Mouse (Mus musculus) CH12.LX (cell line): ENCODE data around the gene B4galt3. TPM values are rescaled to one million over a fixed set of nuclear protein-coding genes. Genes with fewer than 3 reads are reported as not detected.

ENCODE experiments used
- DNase-seq: peaks from one replicate; pipeline ENCODE4 v3.0.0-alpha.2; 2013; ENCODE audit errors: extremely low read depth
- H3K27ac ChIP-seq: 2 replicates; pipeline ENCODE4 v1.5.1; 2012; ENCODE audit warnings: low read depth, mild to moderate bottlenecking, control low read depth, moderate library complexity; ENCODE audit not compliant: insufficient read depth
- H3K27me3 ChIP-seq: replicated peaks from 2 replicates; pipeline ENCODE3; 2012; ENCODE audit warnings: inconsistent platforms
- H3K36me3 ChIP-seq, 2 experiments: replicated peaks in 1 of 2; 2 replicates each; pipeline versions ENCODE3 to v1.6.1; 2012; ENCODE audit warnings: inconsistent platforms in 1 of 2, low read length in 1 of 2, mild to moderate bottlenecking in 1 of 2, mixed read lengths in 1 of 2, moderate library complexity in 1 of 2; ENCODE audit not compliant: control insufficient read depth in 1 of 2, insufficient read depth in 1 of 2
- H3K4me1 ChIP-seq, 2 experiments: 2 replicates each; pipeline ENCODE4 v1.6.1; 2012; ENCODE audit warnings: inconsistent platforms in 1 of 2, moderate library complexity in 1 of 2; ENCODE audit not compliant: insufficient read depth in 2 of 2, control insufficient read depth in 1 of 2
- H3K4me2 ChIP-seq: 2 replicates; pipeline ENCODE4 v1.6.1; 2012; ENCODE audit warnings: low read depth, mild to moderate bottlenecking, control low read depth; ENCODE audit not compliant: poor library complexity, insufficient read depth, severe bottlenecking
- H3K4me3 ChIP-seq, 3 experiments: fragments of 150-350 bp in 1 of 3; sonication (generic) in 1 of 3; replicated peaks in 1 of 3; 2 replicates each; pipeline versions ENCODE3 to v1.5.1; 2011 to 2012; ENCODE audit warnings: low read depth in 2 of 3, low read length in 2 of 3, mild to moderate bottlenecking in 2 of 3, moderate library complexity in 2 of 3, control low read depth in 1 of 3, improper control_type of control experiment in 1 of 3, inconsistent platforms in 1 of 3, mixed read lengths in 1 of 3; ENCODE audit not compliant: poor library complexity in 1 of 3
- H3K79me2 ChIP-seq: replicated peaks from 2 replicates; pipeline ENCODE4 v1.6.1; 2012; ENCODE audit warnings: mild to moderate bottlenecking, moderate library complexity; ENCODE audit not compliant: control insufficient read depth, poor library complexity, insufficient read depth, severe bottlenecking; ENCODE audit errors: extremely low read depth
- H3K9ac ChIP-seq: 2 replicates; pipeline ENCODE4 v1.6.1; 2012; ENCODE audit warnings: low read depth, mild to moderate bottlenecking, control low read depth, moderate library complexity; ENCODE audit not compliant: insufficient read depth
- H3K9me3 ChIP-seq: replicated peaks from 2 replicates; pipeline ENCODE3; 2012; ENCODE audit warnings: low read length, inconsistent platforms, mixed read lengths
- CHD1 ChIP-seq: IDR thresholded peaks from 2 replicates; pipeline ENCODE4 v1.6.1; 2012; ENCODE audit warnings: low read depth, low read length, improper control_type of control experiment, inconsistent platforms
- CTCF ChIP-seq, 2 experiments: IDR thresholded peaks in 1 of 2; conservative IDR thresholded peaks in 1 of 2; 2 replicates each; pipeline ENCODE4 v1.5.1; 2011 to 2012; ENCODE audit warnings: low read depth in 2 of 2, low read length in 2 of 2, improper control_type of control experiment in 1 of 2, inconsistent platforms in 1 of 2, mild to moderate bottlenecking in 1 of 2, moderate library complexity in 1 of 2
- E2F4 ChIP-seq: IDR thresholded peaks from 2 replicates; pipeline ENCODE4 v1.6.1; 2011; ENCODE audit warnings: low read depth, low read length, improper control_type of control experiment; ENCODE audit not compliant: insufficient replicate concordance
- JUN ChIP-seq: IDR thresholded peaks from 2 replicates; pipeline ENCODE4 v1.6.1; 2011; ENCODE audit warnings: low read depth, mild to moderate bottlenecking, low read length, improper control_type of control experiment, moderate library complexity; ENCODE audit not compliant: insufficient read depth
- JUND ChIP-seq: conservative IDR thresholded peaks from 2 replicates; pipeline ENCODE4 v1.6.1; 2011; ENCODE audit warnings: low read depth, low read length, improper control_type of control experiment
- KAT2A ChIP-seq: IDR thresholded peaks from 2 replicates; pipeline ENCODE4 v1.6.1; 2012; ENCODE audit warnings: low read length, improper control_type of control experiment, inconsistent platforms; ENCODE audit not compliant: insufficient replicate concordance
- MAFK ChIP-seq: IDR thresholded peaks from 2 replicates; pipeline ENCODE4 v1.6.1; 2011; ENCODE audit warnings: low read length, improper control_type of control experiment; ENCODE audit not compliant: insufficient replicate concordance
- MAX ChIP-seq: IDR thresholded peaks from 2 replicates; pipeline ENCODE4 v1.6.1; 2011; ENCODE audit warnings: low read length, improper control_type of control experiment
- MXI1 ChIP-seq: IDR thresholded peaks from 2 replicates; pipeline ENCODE4 v1.6.1; 2011; ENCODE audit warnings: mild to moderate bottlenecking, low read depth, low read length, improper control_type of control experiment
- MYC ChIP-seq: IDR thresholded peaks from 2 replicates; pipeline ENCODE4 v1.6.1; 2011; ENCODE audit warnings: low read depth, mild to moderate bottlenecking, improper control_type of control experiment, low read length
- NRF1 ChIP-seq: IDR thresholded peaks from 2 replicates; pipeline ENCODE4 v1.6.1; 2014; ENCODE audit warnings: low read depth, mild to moderate bottlenecking, inconsistent platforms, low read length, improper control_type of control experiment, moderate library complexity
- POLR2A ChIP-seq: IDR thresholded peaks from 2 replicates; pipeline ENCODE4 v1.6.1; 2011; ENCODE audit warnings: low read depth, mild to moderate bottlenecking, improper control_type of control experiment, low read length
- POLR2AphosphoS2 ChIP-seq: IDR thresholded peaks from 2 replicates; pipeline ENCODE4 v1.6.1; 2011; ENCODE audit warnings: low read depth, low read length, improper control_type of control experiment
- RAD21 ChIP-seq: IDR thresholded peaks from 2 replicates; pipeline ENCODE4 v1.6.1; 2011; ENCODE audit warnings: low read depth, mild to moderate bottlenecking, low read length, improper control_type of control experiment, moderate library complexity
- RCOR1 ChIP-seq: conservative IDR thresholded peaks from 2 replicates; pipeline ENCODE4 v1.6.1; 2012; ENCODE audit warnings: low read depth, mild to moderate bottlenecking, inconsistent platforms, low read length, improper control_type of control experiment
- SIN3A ChIP-seq: IDR thresholded peaks from 2 replicates; pipeline ENCODE4 v1.6.1; 2012; ENCODE audit warnings: low read length, improper control_type of control experiment, inconsistent platforms
- SMC3 ChIP-seq: IDR thresholded peaks from 2 replicates; pipeline ENCODE4 v1.6.1; 2011; ENCODE audit warnings: low read depth, low read length, improper control_type of control experiment
- TBP ChIP-seq: conservative IDR thresholded peaks from 2 replicates; pipeline ENCODE4 v1.6.1; 2011; ENCODE audit warnings: low read depth, low read length, improper control_type of control experiment
- TCF12 ChIP-seq: IDR thresholded peaks from 2 replicates; pipeline ENCODE4 v1.6.1; 2014; ENCODE audit warnings: low read depth, mild to moderate bottlenecking, inconsistent platforms, low read length, improper control_type of control experiment
- UBTF ChIP-seq: IDR thresholded peaks from 2 replicates; pipeline ENCODE4 v1.6.1; 2012; ENCODE audit warnings: low read depth, mild to moderate bottlenecking, inconsistent platforms, low read length, improper control_type of control experiment, moderate library complexity
- USF1 ChIP-seq: IDR thresholded peaks from 2 replicates; pipeline ENCODE4 v1.6.1; 2014; ENCODE audit warnings: low read depth, mild to moderate bottlenecking, inconsistent platforms, low read length, improper control_type of control experiment
- USF2 ChIP-seq: conservative IDR thresholded peaks from 2 replicates; pipeline ENCODE4 v1.6.1; 2011; ENCODE audit warnings: low read depth, low read length, improper control_type of control experiment
- ZC3H11A ChIP-seq: IDR thresholded peaks from 2 replicates; pipeline ENCODE4 v1.6.1; 2012; ENCODE audit warnings: low read depth, mild to moderate bottlenecking, inconsistent platforms, low read length, improper control_type of control experiment
- ZKSCAN1 ChIP-seq: IDR thresholded peaks from 2 replicates; pipeline ENCODE4 v1.6.1; 2012; ENCODE audit warnings: low read depth, inconsistent platforms, low read length, improper control_type of control experiment, borderline replicate concordance
- ZMIZ1 ChIP-seq: IDR thresholded peaks from 2 replicates; pipeline ENCODE4 v1.6.1; 2012; ENCODE audit warnings: low read depth, mild to moderate bottlenecking, inconsistent platforms, low read length, improper control_type of control experiment
- ZNF384 ChIP-seq: IDR thresholded peaks from 2 replicates; pipeline ENCODE4 v1.6.1; 2012; ENCODE audit warnings: low read depth, low read length, improper control_type of control experiment, inconsistent platforms
- dilution Hi-C: fragments of 300-500 bp; cut with MboI; formaldehyde crosslinking; loops from 2 replicates; pipeline ENCODE4 v1.14.3; 2020; ENCODE audit warnings: low sequenced_read_pairs; ENCODE audit not compliant: extremely low pct_unique_long_range_greater_than_20kb, extremely low pct_ligation_motif_present
- in situ Hi-C: fragments of 300-500 bp; cut with MboI; formaldehyde crosslinking; loops from 3 replicates; pipeline ENCODE4 v1.14.3; 2019; ENCODE audit warnings: low sequenced_read_pairs, low pct_ligation_motif_present, low pct_unique_long_range_greater_than_20kb, mixed read lengths
- polyA plus RNA-seq: library from polyadenylated mRNA; unstranded; fragments of >175 nt; gene quantifications from 2 replicates; pipeline ENCODE4 v1.2.1, GENCODE M21; 2012; ENCODE audit warnings: low read depth; ENCODE audit not compliant: insufficient read length
- total RNA-seq, 2 experiments: library from RNA; depleted of rRNA; stranded (reverse); fragments of 300-350 nt in 1 of 2; fragments of >200 nt in 1 of 2; gene quantifications; 2 replicates each; pipeline ENCODE4 v1.2.3; 2012 to 2014

The B4galt3 gene
- total and polyA plus RNA-seq, 3 experiments = 19.3 to 27.8 (median 23.1) TPM

DNA sequence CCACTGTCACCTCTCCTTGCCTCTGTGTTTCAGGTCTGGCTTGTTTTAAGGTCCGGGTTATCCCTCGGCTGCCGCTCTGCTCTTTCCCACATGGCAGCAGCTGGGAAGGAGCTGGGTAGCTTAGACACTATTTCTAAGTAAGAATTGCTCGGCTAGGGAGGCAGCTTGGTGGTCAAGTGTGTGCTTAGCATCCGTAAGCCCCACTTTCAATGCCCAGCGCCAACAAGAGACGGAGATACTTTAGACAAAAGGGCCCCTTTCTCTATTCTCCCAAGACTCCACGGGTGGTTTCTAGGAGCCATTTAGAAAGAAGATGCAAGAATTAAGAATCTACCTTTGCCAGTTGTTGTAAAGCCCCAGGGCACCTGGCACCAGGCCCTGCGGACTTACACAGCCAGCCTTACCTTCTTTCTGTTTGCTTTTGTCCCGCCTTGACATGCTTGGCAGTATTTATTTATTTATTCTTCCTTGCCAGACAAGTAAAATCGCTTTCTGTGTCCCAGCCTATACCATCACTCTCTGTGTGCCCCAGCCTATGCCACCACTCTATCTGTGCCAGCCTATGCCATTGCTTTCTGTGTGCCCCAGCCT, 5.1 kb downstream of the B4galt3 start:
- Histone ChIP-seq H3K4me2 (no peak overlapping the region), H3K4me3 (no peak overlapping the region), H3K4me1 (peaks cover 0 to 30% of the 10 kb centered on the region in 2 experiments; a peak in 2 of 4 replicates)
- in situ Hi-C loops = no loop called here
- TF ChIP-seq MAX (no peak), RCOR1 (no peak), JUN (no peak), ZNF384 (no peak), TCF12 (no peak), KAT2A (no peak), NRF1 (no peak), E2F4 (no peak), CTCF (conservative IDR thresholded peaks at IDR 0.05 in 1 of 2, IDR thresholded peaks at IDR 0.05 in 1 of 2; ENCODE audit: low read depth in 2 of 2, low read length in 2 of 2) (no peak), ZMIZ1 (no peak), ZKSCAN1 (no peak), POLR2AphosphoS2 (no peak), SMC3 (no peak), MYC (no peak), RAD21 (no peak)
- TF ChIP-seq, all 38 proteins: peak for 0
- H3K79me2 ChIP-seq = no peaks in the 10 kb centered on the region
- H3K9me3 ChIP-seq = no peaks in the 10 kb centered on the region
- dilution Hi-C loops = no loop called here
- H3K9ac ChIP-seq = no peak overlapping the region
- no peak overlapping the region for H3K27ac ChIP-seq
- H3K27me3 ChIP-seq = no peaks in the 10 kb centered on the region
- peaks cover 57 to 79% of the 10 kb centered on the region in 2 experiments for H3K36me3 ChIP-seq
- DNase-seq = no peak

DNA sequence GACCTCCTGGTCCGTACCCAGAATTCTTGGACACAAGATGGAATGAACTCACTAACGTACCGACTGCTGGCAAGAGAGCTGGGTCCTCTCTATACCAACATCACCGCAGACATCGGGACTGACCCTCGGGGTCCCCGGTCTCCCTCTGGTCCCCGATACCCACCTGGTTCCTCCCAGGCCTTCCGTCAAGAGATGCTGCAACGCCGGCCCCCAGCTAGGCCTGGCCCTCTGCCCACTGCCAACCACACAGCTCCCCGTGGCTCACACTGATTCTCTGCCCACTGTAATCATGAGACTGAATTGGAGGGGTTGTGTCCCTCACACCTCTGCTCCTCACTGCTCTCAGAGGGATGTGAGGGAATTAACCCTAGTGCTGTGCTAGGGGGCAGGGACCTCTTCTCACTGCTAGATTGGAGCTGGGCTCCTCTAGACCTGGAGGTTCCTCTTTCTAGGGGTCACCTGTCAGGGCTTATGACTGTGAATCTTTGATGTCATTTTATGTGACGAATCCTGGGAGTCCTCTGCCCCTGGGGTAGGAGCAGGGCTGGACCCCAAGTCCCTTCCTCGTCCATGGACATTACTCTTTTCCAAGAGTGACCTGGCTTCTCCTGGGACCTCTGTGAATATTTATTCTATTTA, 6.1 kb downstream of the B4galt3 start:
- no peaks in the 10 kb centered on the region for H3K79me2 ChIP-seq
- no peak for DNase-seq
- H3K4me3 ChIP-seq = no peak overlapping the region
- H3K4me1 ChIP-seq = peaks cover 0 to 26% of the 10 kb centered on the region in 2 experiments; a peak in 2 of 4 replicates
- H3K4me2 ChIP-seq = no peak overlapping the region
- H3K36me3 ChIP-seq = peaks cover 57 to 79% of the 10 kb centered on the region in 2 experiments
- no peaks in the 10 kb centered on the region for H3K27me3 ChIP-seq
- in situ Hi-C loops (no loop called here), dilution Hi-C loops (no loop called here)
- no peak overlapping the region for H3K27ac ChIP-seq
- H3K9me3 ChIP-seq = no peaks in the 10 kb centered on the region
- TF ChIP-seq POLR2AphosphoS2 = no peak
- TF ChIP-seq ZKSCAN1 = no peak
- TF ChIP-seq TBP = no peak
- no peak for TF ChIP-seq MXI1
- TF ChIP-seq CHD1 = no peak
- TF ChIP-seq USF2 = no peak
- TF ChIP-seq JUN = no peak
- TF ChIP-seq KAT2A = no peak
- TF ChIP-seq MAFK = no peak
- no peak for TF ChIP-seq SIN3A
- TF ChIP-seq UBTF = no peak
- TF ChIP-seq ZC3H11A = no peak
- no peak for TF ChIP-seq SMC3
- no peak for TF ChIP-seq CTCF (conservative IDR thresholded peaks at IDR 0.05 in 1 of 2, IDR thresholded peaks at IDR 0.05 in 1 of 2; ENCODE audit: low read depth in 2 of 2, low read length in 2 of 2)
- no peak for TF ChIP-seq POLR2A
- TF ChIP-seq JUND = no peak
- TF ChIP-seq USF1 = no peak
- H3K9ac ChIP-seq = no peak overlapping the region
